Mouse (Mus musculus): ENCODE measurements around the gene Car9. TPM values are rescaled to one million over a fixed set of nuclear protein-coding genes. Genes with fewer than 3 reads are reported as not detected.

The Car9 gene
- polyA plus RNA-seq, 1 experiment from 2014 or later = 0.65 TPM

- Histone ChIP-seq H3K9me3 (ENCODE audit: control insufficient read depth, low read length) (no peaks in the 10 kb centered on the region), H3K9ac (ENCODE audit: low read length) (peak overlapping the region; percentile 2; the same call in 1 of the 2 replicates), H3K27me3 (ENCODE audit: control insufficient read depth, insufficient read depth, low read length) (no peaks in the 10 kb centered on the region), H3K27ac (replicated peaks; ENCODE audit: low read depth, low read length) (peak overlapping the region; percentile 67; the same call in 1 of the 2 replicates), H3K4me3 (ENCODE audit: low read depth, low read length) (no peak overlapping the region), H3K4me1 (ENCODE audit: control insufficient read depth, insufficient read depth, low read length) (peaks cover 33% of the 10 kb centered on the region), H3K4me2 (ENCODE audit: low read depth, severe bottlenecking) (peak overlapping the region; percentile 32), H3K36me3 (ENCODE audit: control insufficient read depth, insufficient read depth, low read length) (peaks cover 18% of the 10 kb centered on the region)
- 27% methylated on average over 13 of the region's 13 CpGs for WGBS
- no peak for ATAC-seq (ENCODE audit: insufficient number of reproducible peaks, low FRiP score, low TSS enrichment, low read depth)
- DNase-seq (ENCODE audit: low spot score) = peak; percentile 67
Measured at GRCm38 (mm10) chr4:43558631-43559356, 52.0 kb downstream of the Car9 start.

- Histone ChIP-seq H3K4me2 (ENCODE audit: low read depth, severe bottlenecking) (peak overlapping the region; percentile 70), H3K4me1 (ENCODE audit: control insufficient read depth, insufficient read depth, low read length) (peaks cover 33% of the 10 kb centered on the region), H3K36me3 (ENCODE audit: control insufficient read depth, insufficient read depth, low read length) (peaks cover 15% of the 10 kb centered on the region), H3K9me3 (ENCODE audit: control insufficient read depth, low read length) (no peaks in the 10 kb centered on the region), H3K4me3 (ENCODE audit: low read depth, low read length) (no peak overlapping the region), H3K27me3 (ENCODE audit: control insufficient read depth, insufficient read depth, low read length) (no peaks in the 10 kb centered on the region), H3K27ac (replicated peaks; ENCODE audit: low read depth, low read length) (no peak overlapping the region), H3K9ac (ENCODE audit: low read length) (no peak overlapping the region)
- 81% methylated on average over 13 of the region's 13 CpGs for WGBS
- ATAC-seq (ENCODE audit: insufficient number of reproducible peaks, low FRiP score, low TSS enrichment, low read depth) = no peak
- no peak for DNase-seq (ENCODE audit: low spot score)
Measured at GRCm38 (mm10) chr4:43559519-43560242, 52.9 kb downstream of the Car9 start.

- Histone ChIP-seq H3K4me1 (ENCODE audit: control insufficient read depth, insufficient read depth, low read length) (peaks cover 33% of the 10 kb centered on the region), H3K4me2 (ENCODE audit: low read depth, severe bottlenecking) (peak overlapping the region; percentile 70), H3K4me3 (ENCODE audit: low read depth, low read length) (no peak overlapping the region), H3K9me3 (ENCODE audit: control insufficient read depth, low read length) (no peaks in the 10 kb centered on the region), H3K27me3 (ENCODE audit: control insufficient read depth, insufficient read depth, low read length) (no peaks in the 10 kb centered on the region), H3K27ac (replicated peaks; ENCODE audit: low read depth, low read length) (no peak overlapping the region), H3K9ac (ENCODE audit: low read length) (no peak overlapping the region), H3K36me3 (ENCODE audit: control insufficient read depth, insufficient read depth, low read length) (peaks cover 11% of the 10 kb centered on the region)
- ATAC-seq (ENCODE audit: insufficient number of reproducible peaks, low FRiP score, low TSS enrichment, low read depth) = no peak
- DNase-seq (ENCODE audit: low spot score) = no peak
- whole genome bisulfite sequencing = 41% methylated on average over 6 of the region's 6 CpGs
Measured at GRCm38 (mm10) chr4:43560243-43560611, 53.5 kb downstream of the Car9 start.

GRCm38 (mm10) chr4:43560976-43561375 lies 54.2 kb downstream of the Car9 start:
- ATAC-seq (ENCODE audit: insufficient number of reproducible peaks, low FRiP score, low TSS enrichment, low read depth) (no peak), DNase-seq (ENCODE audit: low spot score) (no peak)
- Histone ChIP-seq H3K9ac (ENCODE audit: low read length) (peak overlapping the region; percentile 93; the same call in 1 of the 2 replicates), H3K4me1 (ENCODE audit: control insufficient read depth, insufficient read depth, low read length) (peaks cover 33% of the 10 kb centered on the region), H3K36me3 (ENCODE audit: control insufficient read depth, insufficient read depth, low read length) (peaks cover 7% of the 10 kb centered on the region), H3K27ac (replicated peaks; ENCODE audit: low read depth, low read length) (no peak overlapping the region), H3K4me2 (ENCODE audit: low read depth, severe bottlenecking) (peak overlapping the region; percentile 70), H3K9me3 (ENCODE audit: control insufficient read depth, low read length) (no peaks in the 10 kb centered on the region), H3K4me3 (ENCODE audit: low read depth, low read length) (peak overlapping the region; percentile 84), H3K27me3 (ENCODE audit: control insufficient read depth, insufficient read depth, low read length) (no peaks in the 10 kb centered on the region)
- 23% methylated on average over 2 of the region's 2 CpGs for WGBS

GRCm38 (mm10) chr4:43561436-43561996 lies 54.8 kb downstream of the Car9 start:
- ATAC-seq (ENCODE audit: insufficient number of reproducible peaks, low FRiP score, low TSS enrichment, low read depth) = 0 out of 2 replicates have a peak, but pooled peaks have one; percentile 11

GRCm38 (mm10) chr4:43561997-43562768 lies 55.4 kb downstream of the Car9 start, which contains the start of the genes Creb3 and Tln1:
Creb3 (plus strand) TSS chr4:43562332.
Tln1 (minus strand) TSS chr4:43562691.
- peaks cover 8% of the 10 kb centered on the region for H3K36me3 ChIP-seq (ENCODE audit: control insufficient read depth, insufficient read depth, low read length)
- peak within 1 kb of the TSS; percentile 88 for H3K27ac ChIP-seq (replicated peaks; ENCODE audit: low read depth, low read length)
- ATAC-seq (ENCODE audit: insufficient number of reproducible peaks, low FRiP score, low TSS enrichment, low read depth) (peak; percentile 89), DNase-seq (ENCODE audit: low spot score) (peak; percentile 93)
- H3K4me2 ChIP-seq (ENCODE audit: low read depth, severe bottlenecking) = peak within 1 kb of the TSS; percentile 70
- H3K9ac ChIP-seq (ENCODE audit: low read length) = peak within 1 kb of the TSS; percentile 93
- H3K9me3 ChIP-seq (ENCODE audit: control insufficient read depth, low read length) = no peaks in the 10 kb centered on the region
- H3K4me1 ChIP-seq (ENCODE audit: control insufficient read depth, insufficient read depth, low read length) = peaks cover 33% of the 10 kb centered on the region
- H3K27me3 ChIP-seq (ENCODE audit: control insufficient read depth, insufficient read depth, low read length) = no peaks in the 10 kb centered on the region
- 0% methylated on average over 62 of the region's 62 CpGs for WGBS
- peak within 1 kb of the TSS; percentile 84 for H3K4me3 ChIP-seq (ENCODE audit: low read depth, low read length)

More at GRCm38 (mm10) chr4:43561436-43561996, 54.8 kb downstream of the Car9 start:
- Histone ChIP-seq H3K27me3 (ENCODE audit: control insufficient read depth, insufficient read depth, low read length) (no peaks in the 10 kb centered on the region), H3K27ac (replicated peaks; ENCODE audit: low read depth, low read length) (peak overlapping the region; percentile 88), H3K4me3 (ENCODE audit: low read depth, low read length) (peak overlapping the region; percentile 84), H3K4me2 (ENCODE audit: low read depth, severe bottlenecking) (peak overlapping the region; percentile 70), H3K4me1 (ENCODE audit: control insufficient read depth, insufficient read depth, low read length) (peaks cover 33% of the 10 kb centered on the region), H3K9ac (ENCODE audit: low read length) (peak overlapping the region; percentile 93), H3K9me3 (ENCODE audit: control insufficient read depth, low read length) (no peaks in the 10 kb centered on the region), H3K36me3 (ENCODE audit: control insufficient read depth, insufficient read depth, low read length) (peaks cover 5% of the 10 kb centered on the region; the same call in 1 of the 2 replicates)
- WGBS = 2% methylated on average over 16 of the region's 16 CpGs
- DNase-seq (ENCODE audit: low spot score) = no peak

- no peak overlapping the region for H3K27ac ChIP-seq (replicated peaks; ENCODE audit: low read depth, low read length)
- H3K4me2 ChIP-seq (ENCODE audit: low read depth, severe bottlenecking) = peak overlapping the region; percentile 70
- WGBS = 6% methylated on average over 22 of the region's 22 CpGs
- DNase-seq (ENCODE audit: low spot score) (no peak), ATAC-seq (ENCODE audit: insufficient number of reproducible peaks, low FRiP score, low TSS enrichment, low read depth) (no peak)
- H3K27me3 ChIP-seq (ENCODE audit: control insufficient read depth, insufficient read depth, low read length) = no peaks in the 10 kb centered on the region
- H3K4me1 ChIP-seq (ENCODE audit: control insufficient read depth, insufficient read depth, low read length) = peaks cover 29% of the 10 kb centered on the region
- peak overlapping the region; percentile 93 for H3K9ac ChIP-seq (ENCODE audit: low read length)
- peaks cover 13% of the 10 kb centered on the region for H3K36me3 ChIP-seq (ENCODE audit: control insufficient read depth, insufficient read depth, low read length)
- no peaks in the 10 kb centered on the region for H3K9me3 ChIP-seq (ENCODE audit: control insufficient read depth, low read length)
- H3K4me3 ChIP-seq (ENCODE audit: low read depth, low read length) = peak overlapping the region; percentile 84
Measured at GRCm38 (mm10) chr4:43562769-43563600, 56.2 kb downstream of the Car9 start.
